Mouse (Mus musculus) small intestine, adult 2 months (tissue): ENCODE measurements around the gene Copb1. TPM values are rescaled to one million over a fixed set of nuclear protein-coding genes. Genes with fewer than 3 reads are reported as not detected.

ENCODE experiments used
- H3K27ac ChIP-seq: fragments of 200-500 bp; 2 replicates; pipeline ENCODE4 v1.5.1; 2012; ENCODE audit warnings: low read depth, low read length, control low read depth, inconsistent platforms; ENCODE audit not compliant: insufficient read depth
- H3K27me3 ChIP-seq: fragments of 200-500 bp; 2 replicates; pipeline ENCODE4 v1.6.1; 2012; ENCODE audit warnings: mild to moderate bottlenecking, moderate library complexity, low read length, inconsistent platforms; ENCODE audit not compliant: control insufficient read depth, insufficient read depth
- H3K36me3 ChIP-seq: fragments of 200-500 bp; 2 replicates; pipeline ENCODE4 v1.6.1; 2012; ENCODE audit warnings: mild to moderate bottlenecking, low read length, control low read depth, inconsistent platforms; ENCODE audit not compliant: control insufficient read depth, insufficient read depth
- H3K4me1 ChIP-seq: fragments of 200-500 bp; 2 replicates; pipeline ENCODE4 v1.6.1; 2012; ENCODE audit warnings: low read length, inconsistent platforms, mixed read lengths; ENCODE audit not compliant: control insufficient read depth, insufficient read depth, insufficient read length
- H3K4me3 ChIP-seq: fragments of 200-500 bp; 2 replicates; pipeline ENCODE4 v1.5.1; 2012; ENCODE audit warnings: low read depth, mild to moderate bottlenecking, control low read depth, inconsistent platforms, low read length, moderate library complexity
- CTCF ChIP-seq: fragments of 200-500 bp; IDR thresholded peaks from 2 replicates; pipeline ENCODE4 v1.5.1; 2012; ENCODE audit warnings: low read depth, mild to moderate bottlenecking, control low read depth, inconsistent platforms, low read length, moderate library complexity, mixed read lengths; ENCODE audit not compliant: insufficient replicate concordance, insufficient read length; ENCODE audit errors: extremely low read depth
- POLR2A ChIP-seq: fragments of 200-500 bp; IDR thresholded peaks from 2 replicates; pipeline ENCODE4 v1.6.1; 2012; ENCODE audit warnings: low read depth, mild to moderate bottlenecking, control low read depth, inconsistent platforms, low read length, moderate library complexity
- WGBS: fragments of 180-500 bp; shearing (Covaris S2); methylation state at CpG from one replicate; pipeline ENCODE4 v1.1.7; 2018; 5-methylcytosine and 5-hydroxymethylcytosine counted together
- polyA plus RNA-seq: library from polyadenylated mRNA; depleted of rRNA; stranded (reverse); fragments of >200 nt; gene quantifications from 2 replicates; pipeline ENCODE4 v1.2.3, GENCODE M21; 2012

Gene Copb1
- polyA plus RNA-seq, 1 experiment = 21.3 TPM

DNA sequence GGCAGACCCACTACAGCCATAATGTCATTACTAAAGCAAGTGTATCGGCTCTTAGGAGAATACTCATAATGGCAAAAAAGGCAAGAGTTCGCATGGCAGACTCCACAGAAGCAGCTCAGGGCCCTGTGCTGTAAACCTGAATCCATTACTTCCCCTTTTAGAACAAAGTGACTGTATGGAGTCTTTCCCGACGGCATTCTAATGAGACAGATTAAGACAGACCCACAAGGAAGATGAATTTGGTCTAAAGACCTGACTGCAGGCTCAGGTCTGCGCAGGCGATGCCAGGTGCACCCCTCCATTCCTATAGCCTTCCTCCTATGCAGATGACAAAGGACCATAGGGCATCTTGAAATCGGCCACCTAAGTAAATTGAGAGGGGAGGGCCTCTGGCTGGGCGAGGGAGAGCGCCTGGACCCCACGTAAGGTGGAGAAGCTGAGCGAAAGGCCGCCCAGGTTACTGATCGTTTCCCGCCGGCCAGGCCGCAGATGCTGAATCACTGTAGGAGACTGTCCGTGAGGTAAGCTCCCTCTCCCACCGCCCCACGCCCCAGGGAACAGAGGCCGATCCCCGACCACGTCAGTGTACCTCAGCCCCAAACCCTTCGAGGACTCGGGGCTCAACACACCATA, 21.0 kb upstream of the Copb1 start:
- Histone ChIP-seq H3K4me3 (peak overlapping the region; percentile 84), H3K27me3 (no peaks in the 10 kb centered on the region), H3K4me1 (peaks cover 2% of the 10 kb centered on the region; the same call in 1 of the 2 replicates), H3K27ac (peak overlapping the region; percentile 51; the same call in 1 of the 2 replicates), H3K36me3 (peaks cover 10% of the 10 kb centered on the region)
- TF ChIP-seq CTCF (no peak), POLR2A (no peak)
- WGBS = under 1% methylated on average over 24 of the region's 24 CpGs

DNA sequence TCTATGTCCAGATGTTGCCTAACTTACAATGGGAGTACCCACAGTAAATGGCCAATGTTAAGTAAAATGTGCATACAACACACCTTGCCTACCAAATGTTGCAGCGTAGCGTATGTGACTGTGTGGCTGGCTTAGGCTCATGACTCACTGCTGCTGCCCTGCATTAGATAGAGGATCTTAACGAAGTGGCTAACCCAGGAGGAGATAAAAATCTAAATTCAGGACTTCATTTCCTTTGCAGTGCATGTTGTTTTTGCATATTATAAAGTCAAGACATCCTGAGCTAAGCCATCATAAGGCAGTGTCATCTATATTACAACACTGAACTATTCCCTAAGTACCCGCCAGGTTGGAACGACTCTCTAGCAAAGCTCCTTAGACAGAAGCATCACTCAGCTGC, 13.9 kb upstream of the Copb1 start:
- H3K27ac ChIP-seq = no peak overlapping the region
- no peak overlapping the region for H3K4me3 ChIP-seq
- H3K4me1 ChIP-seq = no peaks in the 10 kb centered on the region
- 94% methylated on average over 5 of the region's 5 CpGs for WGBS
- peaks cover 57% of the 10 kb centered on the region for H3K36me3 ChIP-seq
- no peaks in the 10 kb centered on the region for H3K27me3 ChIP-seq
- TF ChIP-seq CTCF (no peak), POLR2A (no peak)

DNA sequence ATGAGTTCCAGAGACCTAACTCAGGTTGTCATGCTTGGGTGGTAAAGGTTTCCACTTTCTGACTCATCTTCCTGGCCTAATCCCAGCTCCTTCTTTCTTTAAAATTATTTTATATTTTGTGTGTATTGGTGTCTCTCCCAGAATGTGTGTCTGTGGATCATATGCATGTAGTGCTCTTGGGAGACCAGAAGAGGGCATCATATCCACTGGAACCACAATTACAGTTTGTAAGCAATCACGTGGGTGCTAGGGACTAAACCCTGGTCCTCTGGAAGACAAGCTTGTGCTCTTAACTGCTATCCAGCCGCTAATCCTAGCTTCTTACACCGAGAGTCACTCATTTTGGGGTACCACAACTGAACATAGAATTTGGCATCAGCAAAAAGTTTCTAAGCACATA, 2.8 kb downstream of the Copb1 start:
- H3K4me3 ChIP-seq = no peak overlapping the region
- TF ChIP-seq POLR2A (no peak), CTCF (no peak)
- no peaks in the 10 kb centered on the region for H3K27me3 ChIP-seq
- H3K27ac ChIP-seq = no peak overlapping the region
- WGBS = 96% methylated on average over 3 of the region's 3 CpGs
- H3K36me3 ChIP-seq = peaks cover 40% of the 10 kb centered on the region
- H3K4me1 ChIP-seq = no peaks in the 10 kb centered on the region

DNA sequence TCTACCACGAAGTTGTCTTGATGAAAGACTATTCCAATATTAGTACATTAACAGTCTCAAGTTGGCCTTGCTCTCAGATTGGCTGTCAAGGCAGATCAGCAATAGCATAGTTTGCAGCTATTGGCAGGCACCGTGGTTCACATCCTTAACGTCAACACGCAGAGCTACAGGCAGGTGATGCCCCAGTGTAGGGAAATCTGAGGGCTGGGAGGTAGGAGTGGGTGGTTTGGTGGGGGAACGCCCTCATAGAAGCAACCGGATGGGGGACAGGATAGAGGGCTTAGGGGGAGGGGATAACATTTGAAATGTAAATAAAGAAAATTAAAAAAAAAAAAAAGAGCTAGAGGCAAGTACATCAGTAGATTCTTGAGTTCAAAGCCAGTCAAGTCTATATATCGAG, 20.5 kb downstream of the Copb1 start:
- no peak overlapping the region for H3K27ac ChIP-seq
- no peaks in the 10 kb centered on the region for H3K27me3 ChIP-seq
- peaks cover 61% of the 10 kb centered on the region for H3K36me3 ChIP-seq
- 61% methylated on average over 7 of the region's 7 CpGs for WGBS
- TF ChIP-seq POLR2A (no peak), CTCF (no peak)
- H3K4me1 ChIP-seq = no peaks in the 10 kb centered on the region
- no peak overlapping the region for H3K4me3 ChIP-seq

DNA sequence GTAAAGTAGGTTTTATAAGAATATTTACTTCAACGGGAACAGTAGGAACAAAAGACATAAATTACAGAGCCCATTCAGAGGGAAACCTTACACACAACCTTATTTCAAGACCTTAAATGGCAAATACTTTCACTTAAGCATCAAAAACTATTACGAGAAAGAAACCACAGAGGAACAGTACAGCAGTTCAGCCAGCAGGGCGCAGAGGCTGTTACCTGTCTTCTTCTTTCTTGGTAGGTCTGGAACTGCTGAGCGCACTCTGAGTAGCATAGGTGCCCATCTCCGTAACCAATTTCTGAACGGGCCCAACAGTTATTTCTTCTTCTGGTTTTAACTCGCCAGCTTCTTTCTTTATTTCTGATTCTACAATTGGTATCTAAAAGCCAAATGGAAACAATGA, 21.5 kb downstream of the Copb1 start:
- no peaks in the 10 kb centered on the region for H3K27me3 ChIP-seq
- no peak overlapping the region for H3K4me3 ChIP-seq
- H3K36me3 ChIP-seq = peaks cover 63% of the 10 kb centered on the region
- no peak overlapping the region for H3K27ac ChIP-seq
- H3K4me1 ChIP-seq = no peaks in the 10 kb centered on the region
- TF ChIP-seq CTCF = no peak
- TF ChIP-seq POLR2A = no peak
- 84% methylated on average over 7 of the region's 7 CpGs for WGBS

DNA sequence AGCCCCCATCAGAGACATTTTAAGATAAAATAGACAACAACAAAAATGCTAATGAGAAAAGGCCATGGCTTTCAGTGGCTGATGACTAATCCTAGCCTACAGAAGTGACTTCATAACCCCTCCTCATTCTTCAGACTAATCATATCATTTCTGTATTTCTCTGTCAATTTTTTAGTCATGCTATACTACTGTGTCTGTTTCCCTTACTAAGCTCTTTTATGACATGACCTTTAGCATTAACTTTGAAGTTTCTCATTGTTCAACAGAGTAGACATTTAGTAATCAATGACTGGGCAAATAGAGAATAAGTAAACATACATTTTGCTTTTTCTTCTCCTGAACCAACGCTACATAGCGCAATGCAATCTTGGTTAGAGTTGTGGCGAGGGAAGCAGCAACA, 22.7 kb downstream of the Copb1 start:
- Histone ChIP-seq H3K27me3 (no peaks in the 10 kb centered on the region), H3K4me3 (no peak overlapping the region), H3K27ac (no peak overlapping the region), H3K4me1 (no peaks in the 10 kb centered on the region), H3K36me3 (peaks cover 61% of the 10 kb centered on the region)
- TF ChIP-seq CTCF = no peak
- WGBS = 46% methylated on average over 3 of the region's 3 CpGs

DNA sequence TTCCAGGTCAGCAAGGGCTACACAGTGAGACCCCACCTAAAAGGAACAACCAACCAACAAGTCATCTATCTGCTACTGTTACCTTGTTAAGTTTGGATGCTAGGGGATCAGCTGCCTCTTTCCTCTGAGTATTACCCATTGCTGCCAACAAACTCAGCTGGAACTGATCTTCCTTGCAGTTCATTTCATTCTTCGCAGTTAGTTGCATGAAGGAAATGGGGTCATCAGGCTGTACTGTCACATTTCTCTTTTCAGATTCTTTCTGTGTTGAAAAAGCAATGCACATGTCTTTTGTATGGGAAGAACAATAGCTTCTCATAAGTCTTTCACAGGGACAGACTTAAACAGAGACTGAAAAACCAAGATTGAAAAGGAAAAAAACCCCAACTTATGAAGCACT, 28.0 kb downstream of the Copb1 start:
- H3K36me3 ChIP-seq = peaks cover 53% of the 10 kb centered on the region
- 98% methylated on average over 1 of the region's 1 CpGs for WGBS
- TF ChIP-seq CTCF (no peak), POLR2A (no peak)
- no peak overlapping the region for H3K27ac ChIP-seq
- H3K4me3 ChIP-seq = no peak overlapping the region
- H3K27me3 ChIP-seq = no peaks in the 10 kb centered on the region
- no peaks in the 10 kb centered on the region for H3K4me1 ChIP-seq

DNA sequence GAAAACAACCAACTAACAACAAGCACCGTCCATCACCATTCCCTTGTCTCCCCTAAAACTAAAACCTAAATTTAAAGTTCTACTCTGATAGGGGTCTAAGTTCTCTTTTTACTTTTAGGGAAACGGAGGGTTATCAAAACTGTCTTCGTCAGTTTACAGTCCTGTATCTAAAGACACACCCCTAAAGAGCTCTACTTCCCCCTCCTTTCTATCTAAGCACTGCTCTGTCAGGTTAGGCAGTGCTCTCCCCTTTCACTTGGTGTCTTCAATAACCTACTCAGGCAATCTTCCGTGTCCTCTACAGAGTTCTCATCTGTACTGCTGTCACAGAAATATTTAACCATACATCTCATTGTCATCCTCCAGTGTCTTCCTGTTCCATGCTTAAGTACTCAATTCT, 34.1 kb downstream of the Copb1 start:
- no peaks in the 10 kb centered on the region for H3K4me1 ChIP-seq
- H3K4me3 ChIP-seq = no peak overlapping the region
- peaks cover 41% of the 10 kb centered on the region for H3K36me3 ChIP-seq
- no peak for TF ChIP-seq POLR2A
- TF ChIP-seq CTCF = no peak
- H3K27ac ChIP-seq = no peak overlapping the region
- 80% methylated on average over 4 of the region's 4 CpGs for WGBS
- no peaks in the 10 kb centered on the region for H3K27me3 ChIP-seq
